Mouse (Mus musculus) forebrain, embryonic 12.5 days (tissue): ENCODE data around the gene Ccdc63. TPM values are rescaled to one million over a fixed set of nuclear protein-coding genes. Genes with fewer than 3 reads are reported as not detected.
"Not testable (repeated sequence)": the region's sequence is repeated elsewhere in the genome, so short reads cannot be mapped to it uniquely, and the experiment has no call there.

ENCODE experiments used
- ATAC-seq: fragments of 200-750 bp; cut with Nextera tagmentation; 2 replicates; pipeline ENCODE4 v1.8.0; 2017; ENCODE audit warnings: moderate TSS enrichment; ENCODE audit not compliant: low FRiP score
- H3K27ac ChIP-seq: fragments of 300-500 bp; sonication (generic); 2 replicates; pipeline ENCODE4 v1.5.1; 2016; ENCODE audit warnings: mild to moderate bottlenecking
- H3K27me3 ChIP-seq: fragments of 300-500 bp; sonication (generic); 2 replicates; pipeline ENCODE4 v1.6.1; 2016; ENCODE audit warnings: mild to moderate bottlenecking
- H3K36me3 ChIP-seq: fragments of 300-500 bp; sonication (generic); replicated peaks from 2 replicates; pipeline ENCODE4 v1.6.1; 2016; ENCODE audit warnings: mild to moderate bottlenecking
- H3K4me1 ChIP-seq: fragments of 300-500 bp; sonication (generic); 2 replicates; pipeline ENCODE4 v1.6.1; 2016
- H3K4me2 ChIP-seq: fragments of 300-500 bp; sonication (generic); 2 replicates; pipeline ENCODE4 v1.6.1; 2016; ENCODE audit warnings: mild to moderate bottlenecking, moderate library complexity
- H3K4me3 ChIP-seq: fragments of 300-500 bp; sonication (generic); replicated peaks from 2 replicates; pipeline ENCODE4 v1.5.1; 2016; ENCODE audit warnings: mild to moderate bottlenecking
- H3K9ac ChIP-seq: fragments of 300-500 bp; sonication (generic); 2 replicates; pipeline ENCODE4 v1.6.1; 2016; ENCODE audit warnings: mild to moderate bottlenecking
- H3K9me3 ChIP-seq: fragments of 300-500 bp; sonication (generic); 2 replicates; pipeline ENCODE4 v1.6.1; 2016
- WGBS: fragments of 180-500 bp; shearing (Covaris S2); methylation state at CpG from one replicate; pipeline ENCODE4 v1.1.7; 2016; 5-methylcytosine and 5-hydroxymethylcytosine counted together
- polyA plus RNA-seq: library from polyadenylated mRNA; unstranded; fragments of >200 nt; fragmentation: Nextera tagmentation; extraction: Ambion mirVana; gene quantifications from 2 replicates; pipeline ENCODE4 v1.2.1, GENCODE M21; 2016

The Ccdc63 gene
- polyA plus RNA-seq, 1 experiment from 2014 or later: not detected

DNA sequence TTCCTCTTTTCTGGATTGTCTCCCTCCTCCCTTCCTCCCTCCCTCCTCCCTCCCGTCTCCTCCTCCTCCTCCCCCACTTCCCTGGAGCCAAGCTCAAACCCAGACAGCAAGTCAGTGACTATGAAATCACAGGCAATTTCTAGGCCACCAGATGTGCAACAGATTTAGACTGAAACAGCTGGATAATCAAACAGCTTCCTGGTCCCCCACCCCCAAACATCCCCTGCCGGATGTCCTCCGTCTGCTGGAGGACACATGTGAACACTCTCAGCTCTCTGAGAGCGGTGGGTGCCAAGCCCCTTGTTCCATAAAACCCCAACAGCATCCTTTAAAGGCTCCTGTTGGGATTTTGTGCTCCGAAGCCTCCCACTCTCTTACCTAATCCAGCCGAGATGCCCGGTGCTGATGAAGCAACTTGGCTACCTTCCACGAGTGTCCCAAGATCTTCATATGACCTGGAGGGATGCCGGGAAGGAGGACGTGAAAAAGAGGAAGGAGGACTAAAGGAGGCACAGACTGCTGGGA is 5.5 kb upstream of the Ccdc63 start:
- no peak overlapping the region for H3K4me2 ChIP-seq
- no peak for ATAC-seq
- 0 out of 2 replicates have a peak, but pooled peaks cover under 1% of the 10 kb centered on the region for H3K27me3 ChIP-seq
- no peaks in the 10 kb centered on the region for H3K36me3 ChIP-seq
- H3K9ac ChIP-seq: no peak overlapping the region
- H3K9me3 ChIP-seq: no peaks in the 10 kb centered on the region
- no peak overlapping the region for H3K4me3 ChIP-seq
- H3K4me1 ChIP-seq: no peaks in the 10 kb centered on the region
- 65% methylated on average over 10 of the region's 10 CpGs for WGBS
- 0 out of 2 replicates have a peak overlapping the region, but pooled peaks have one; percentile 21 for H3K27ac ChIP-seq

- Histone ChIP-seq H3K9ac (no peak overlapping the region), H3K4me1 (no peaks in the 10 kb centered on the region), H3K27me3 (0 out of 2 replicates have a peak, but pooled peaks cover 3% of the 10 kb centered on the region), H3K27ac (no peak overlapping the region), H3K4me3 (no peak overlapping the region), H3K36me3 (no peaks in the 10 kb centered on the region), H3K9me3 (no peaks in the 10 kb centered on the region), H3K4me2 (no peak overlapping the region)
- 73% methylated on average over 15 of the region's 15 CpGs for WGBS
- ATAC-seq: no peak
Observed at GRCm38 (mm10) chr5:122145381-122146055, 4.9 kb upstream of the Ccdc63 start.

GRCm38 (mm10) chr5:122144825-122145224 is 4.2 kb upstream of the Ccdc63 start:
- no peak overlapping the region for H3K4me2 ChIP-seq
- H3K27me3 ChIP-seq: 0 out of 2 replicates have a peak, but pooled peaks cover 3% of the 10 kb centered on the region
- no peak overlapping the region for H3K27ac ChIP-seq
- no peaks in the 10 kb centered on the region for H3K9me3 ChIP-seq
- no peak for ATAC-seq
- H3K4me1 ChIP-seq: no peaks in the 10 kb centered on the region
- no peak overlapping the region for H3K4me3 ChIP-seq
- no peak overlapping the region for H3K9ac ChIP-seq
- H3K36me3 ChIP-seq: no peaks in the 10 kb centered on the region
- 86% methylated on average over 4 of the region's 4 CpGs for WGBS

DNA sequence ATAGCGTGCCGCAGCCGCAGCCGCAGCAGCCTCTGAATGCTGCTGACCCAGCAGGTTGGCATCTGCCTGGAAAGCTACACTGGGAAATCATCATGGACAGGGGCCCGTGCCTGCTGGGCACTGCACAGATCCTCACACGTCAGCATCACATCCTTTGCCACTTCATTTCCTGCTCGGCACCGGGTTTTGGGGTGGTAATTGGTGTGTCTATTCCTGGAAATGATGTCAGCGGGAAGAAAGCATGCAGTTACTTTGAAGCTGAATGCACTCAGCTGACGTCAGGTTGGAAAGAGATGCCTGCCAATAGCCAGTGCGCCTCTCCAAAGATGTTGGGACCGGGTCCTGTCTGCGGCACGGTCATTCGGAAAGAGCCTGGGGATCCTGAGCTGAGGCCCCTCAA is 2.9 kb upstream of the Ccdc63 start:
- no peak overlapping the region for H3K27ac ChIP-seq
- no peaks in the 10 kb centered on the region for H3K9me3 ChIP-seq
- ATAC-seq: no peak
- no peaks in the 10 kb centered on the region for H3K36me3 ChIP-seq
- no peak overlapping the region for H3K4me3 ChIP-seq
- H3K9ac ChIP-seq: no peak overlapping the region
- 0 out of 2 replicates have a peak, but pooled peaks cover 3% of the 10 kb centered on the region for H3K27me3 ChIP-seq
- no peak overlapping the region for H3K4me2 ChIP-seq
- 91% methylated on average over 15 of the region's 15 CpGs for WGBS
- no peaks in the 10 kb centered on the region; the same call in 1 of the 2 replicates for H3K4me1 ChIP-seq

DNA sequence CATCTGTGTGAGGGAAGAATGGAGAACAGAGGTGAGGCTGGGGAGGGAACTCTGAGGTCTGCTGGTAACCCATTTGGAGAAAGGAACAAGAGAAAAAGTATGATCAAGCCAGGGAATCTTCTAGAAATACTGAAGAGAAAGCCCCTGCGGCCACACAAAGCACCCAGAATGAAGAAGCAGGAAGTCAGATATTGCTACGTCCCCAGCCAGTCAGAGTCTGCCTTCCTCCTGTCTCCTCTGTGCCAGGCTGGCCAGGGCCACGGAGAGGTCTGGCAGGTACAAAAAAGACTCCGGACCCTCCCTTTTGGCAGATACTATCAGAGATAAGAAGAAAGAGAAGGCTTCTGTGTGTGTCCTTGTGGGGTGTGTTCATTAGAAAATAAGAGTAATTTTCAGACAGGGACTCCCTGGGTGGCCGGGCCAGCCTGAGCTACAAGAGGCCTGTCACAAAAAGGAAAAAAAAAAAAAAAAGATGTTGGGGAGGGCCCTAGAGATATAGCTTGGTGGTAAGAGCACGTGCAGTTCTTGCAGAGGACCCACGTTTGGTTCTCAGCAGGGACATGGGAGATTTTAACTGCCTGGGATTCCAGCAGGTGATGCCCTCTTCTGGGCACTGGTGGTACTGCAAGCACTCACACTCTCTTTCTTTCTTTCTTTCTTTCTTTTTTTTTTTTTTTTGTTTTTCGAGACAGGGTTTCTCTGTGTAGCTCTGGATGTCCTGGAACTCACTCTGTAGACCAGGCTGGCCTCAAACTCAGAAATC is 1.8 kb upstream of the Ccdc63 start:
- no peak overlapping the region for H3K9ac ChIP-seq
- no peak overlapping the region for H3K4me2 ChIP-seq
- WGBS: 53% methylated on average over 8 of the region's 8 CpGs
- no peaks in the 10 kb centered on the region for H3K9me3 ChIP-seq
- H3K27me3 ChIP-seq: 0 out of 2 replicates have a peak, but pooled peaks cover 3% of the 10 kb centered on the region
- no peak for ATAC-seq
- H3K4me1 ChIP-seq: no peaks in the 10 kb centered on the region; the same call in 1 of the 2 replicates
- no peaks in the 10 kb centered on the region for H3K36me3 ChIP-seq
- no peak overlapping the region for H3K4me3 ChIP-seq
- no peak overlapping the region for H3K27ac ChIP-seq

- not testable (repeated sequence) for H3K9ac ChIP-seq, ATAC-seq, H3K27me3 ChIP-seq, H3K4me1 ChIP-seq, H3K36me3 ChIP-seq, H3K9me3 ChIP-seq, H3K4me2 ChIP-seq, H3K4me3 ChIP-seq, H3K27ac ChIP-seq
- WGBS: 62% methylated on average over 2 of the region's 2 CpGs
Observed at GRCm38 (mm10) chr5:122139771-122140170, 852 bp downstream of the Ccdc63 start.

DNA sequence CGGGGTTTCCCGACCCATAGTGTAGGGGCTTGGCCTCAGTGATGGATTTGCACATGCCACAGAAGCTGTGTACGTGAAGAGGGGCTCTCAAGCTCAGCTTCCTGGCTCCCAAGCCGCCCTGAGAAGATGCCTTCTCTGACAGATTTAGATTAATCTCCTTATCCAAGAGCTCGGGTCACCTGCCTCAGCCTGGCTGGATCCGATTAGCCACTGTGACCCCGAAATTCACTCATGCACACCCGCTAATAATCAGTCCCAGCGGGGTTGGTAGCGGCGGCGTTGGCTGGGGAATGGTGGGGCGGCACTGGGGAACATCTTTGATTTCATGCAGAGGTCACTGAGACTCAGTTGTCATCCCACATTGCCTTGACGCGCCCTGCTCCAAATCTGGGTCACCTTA is 1.8 kb downstream of the Ccdc63 start:
- H3K9ac ChIP-seq: no peak overlapping the region
- no peaks in the 10 kb centered on the region for H3K36me3 ChIP-seq
- no peak overlapping the region for H3K27ac ChIP-seq
- H3K4me3 ChIP-seq: no peak overlapping the region
- WGBS: 82% methylated on average over 15 of the region's 15 CpGs
- 0 out of 2 replicates have a peak, but pooled peaks cover 3% of the 10 kb centered on the region for H3K27me3 ChIP-seq
- no peaks in the 10 kb centered on the region for H3K9me3 ChIP-seq
- no peaks in the 10 kb centered on the region; the same call in 1 of the 2 replicates for H3K4me1 ChIP-seq
- H3K4me2 ChIP-seq: no peak overlapping the region
- ATAC-seq: no peak

DNA sequence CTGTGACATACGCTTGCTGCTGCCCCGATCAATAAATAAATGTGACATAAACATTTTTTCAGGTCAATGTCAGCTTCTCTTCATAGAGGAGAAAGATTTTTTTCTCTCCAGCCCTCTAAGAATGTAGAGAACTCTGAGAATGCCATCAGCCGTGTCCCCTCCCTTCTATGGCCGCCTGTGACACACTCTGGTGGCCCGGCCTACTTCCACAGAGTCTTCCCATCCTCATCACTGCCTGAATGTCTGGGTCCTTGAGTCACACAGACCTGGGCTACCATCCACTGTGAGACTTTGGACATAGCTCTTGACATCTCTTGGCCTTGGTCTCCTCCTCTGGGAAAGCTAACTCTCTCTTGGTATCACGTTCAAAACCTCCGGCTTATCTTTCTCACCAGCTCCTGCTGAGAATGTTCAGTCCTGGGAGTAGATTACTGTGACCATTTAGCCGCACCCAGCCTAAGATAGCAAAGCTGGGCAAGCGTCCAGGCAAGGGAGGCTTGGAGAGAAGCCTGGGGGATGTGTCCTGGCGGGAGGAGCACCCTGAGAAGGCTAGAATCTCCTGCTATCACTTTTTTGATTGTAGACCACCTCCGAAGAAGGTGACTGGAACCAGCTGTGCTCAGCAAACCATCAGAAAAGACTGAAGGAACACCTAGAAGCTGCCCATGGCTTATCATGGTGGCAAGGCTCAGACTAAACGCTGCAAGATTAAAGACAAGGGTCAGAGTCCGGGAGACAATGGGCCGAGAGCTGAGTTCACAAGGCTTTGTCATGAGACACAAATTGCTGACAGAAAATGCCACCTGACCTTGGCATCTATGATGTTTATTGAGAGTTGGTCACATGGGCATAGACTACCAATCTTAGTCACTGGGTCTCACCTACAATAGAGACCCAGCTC is 3.9 kb downstream of the Ccdc63 start:
- no peak for ATAC-seq
- Histone ChIP-seq H3K36me3 (no peaks in the 10 kb centered on the region), H3K9ac (no peak overlapping the region), H3K4me3 (no peak overlapping the region), H3K4me1 (peaks cover 9% of the 10 kb centered on the region), H3K27ac (no peak overlapping the region), H3K9me3 (no peaks in the 10 kb centered on the region), H3K4me2 (no peak overlapping the region), H3K27me3 (peaks cover 22% of the 10 kb centered on the region)
- WGBS: 88% methylated on average over 14 of the region's 14 CpGs

DNA sequence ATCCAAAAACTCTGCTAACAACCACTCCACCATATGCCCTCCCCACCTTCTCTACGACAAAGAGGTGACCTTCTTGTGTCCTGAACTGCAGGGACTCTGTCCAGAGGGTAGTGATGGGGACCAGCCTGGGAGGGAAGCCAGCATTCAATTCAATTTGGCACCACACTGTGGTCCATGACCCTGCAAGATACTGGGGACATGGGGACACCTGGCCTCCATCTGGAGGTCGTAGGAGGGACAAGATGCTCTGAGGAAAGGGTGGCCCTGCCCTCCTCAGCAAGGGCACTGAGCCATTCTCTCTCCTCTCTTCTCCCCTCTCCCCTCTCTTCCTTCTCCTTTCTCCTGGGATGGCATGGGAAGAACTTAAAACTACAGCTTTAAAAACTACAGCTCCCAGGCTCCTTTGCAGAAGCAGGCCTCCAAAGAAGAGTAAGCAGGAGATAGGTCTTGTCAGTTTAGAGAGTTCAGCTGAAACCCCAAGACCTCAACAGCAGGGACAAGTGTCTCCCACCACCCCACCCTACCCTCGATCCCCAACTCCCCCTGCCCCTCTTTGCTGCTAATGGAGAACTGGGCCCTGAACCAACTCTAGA is 5.2 kb downstream of the Ccdc63 start:
- no peaks in the 10 kb centered on the region for H3K9me3 ChIP-seq
- no peak overlapping the region for H3K4me3 ChIP-seq
- H3K4me2 ChIP-seq: no peak overlapping the region
- 74% methylated on average over 3 of the region's 3 CpGs for WGBS
- no peak overlapping the region for H3K27ac ChIP-seq
- H3K36me3 ChIP-seq: no peaks in the 10 kb centered on the region
- H3K9ac ChIP-seq: no peak overlapping the region
- H3K27me3 ChIP-seq: peaks cover 26% of the 10 kb centered on the region
- H3K4me1 ChIP-seq: peaks cover 15% of the 10 kb centered on the region
- ATAC-seq: no peak

DNA sequence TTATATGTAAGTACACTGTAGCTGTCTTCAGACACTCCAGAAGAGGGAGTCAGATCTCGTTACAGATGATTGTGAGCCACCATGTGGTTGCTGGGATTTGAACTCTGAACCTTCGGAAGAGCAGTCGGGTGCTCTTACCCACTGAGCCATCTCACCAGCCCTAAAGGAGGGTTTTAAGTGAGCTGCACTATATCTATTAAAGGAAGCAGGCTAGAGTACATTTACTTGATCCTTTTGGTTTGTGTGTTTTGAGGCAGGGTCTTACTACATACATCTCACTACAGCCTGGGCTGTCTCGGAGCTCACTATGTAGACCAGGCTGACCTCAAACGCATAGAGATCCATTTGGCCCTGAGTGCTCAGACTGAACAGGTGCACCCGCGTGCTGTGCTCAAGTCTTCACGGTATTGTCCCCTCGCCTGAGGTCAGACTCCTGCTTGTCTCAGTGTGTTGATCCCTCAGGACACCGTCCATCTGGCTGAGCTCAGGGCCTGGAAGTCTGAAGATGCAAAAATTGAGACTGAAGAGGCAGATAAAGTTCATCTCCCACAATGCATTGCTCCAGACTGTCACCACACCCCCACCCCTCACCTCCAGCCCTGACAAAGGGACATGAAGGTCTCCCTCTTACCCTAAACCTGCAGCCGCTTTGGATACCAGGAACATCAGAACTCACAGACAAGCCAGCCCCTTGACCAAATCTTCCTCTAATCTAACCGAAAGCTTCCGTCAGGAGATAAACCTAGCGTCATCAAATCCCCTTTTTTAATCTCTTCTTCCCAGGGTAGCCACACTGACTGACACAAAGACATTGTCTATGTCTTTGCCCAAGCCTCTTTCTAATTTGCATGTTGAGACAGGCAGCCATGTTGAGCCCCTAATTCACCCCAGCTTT is 6.0 kb downstream of the Ccdc63 start:
- Histone ChIP-seq H3K9ac (no peak overlapping the region), H3K27ac (no peak overlapping the region), H3K4me1 (peaks cover 15% of the 10 kb centered on the region), H3K4me2 (no peak overlapping the region), H3K27me3 (peaks cover 33% of the 10 kb centered on the region), H3K9me3 (no peaks in the 10 kb centered on the region), H3K4me3 (no peak overlapping the region), H3K36me3 (no peaks in the 10 kb centered on the region)
- ATAC-seq: no peak
- 88% methylated on average over 14 of the region's 14 CpGs for WGBS

- no peak overlapping the region for H3K4me3 ChIP-seq
- H3K4me2 ChIP-seq: no peak overlapping the region
- H3K27me3 ChIP-seq: peaks cover 33% of the 10 kb centered on the region
- H3K4me1 ChIP-seq: peaks cover 18% of the 10 kb centered on the region
- no peak overlapping the region for H3K27ac ChIP-seq
- no peak for ATAC-seq
- no peaks in the 10 kb centered on the region for H3K36me3 ChIP-seq
- WGBS: 95% methylated on average over 9 of the region's 9 CpGs
- H3K9ac ChIP-seq: no peak overlapping the region
- no peaks in the 10 kb centered on the region for H3K9me3 ChIP-seq
Observed at GRCm38 (mm10) chr5:122133050-122133389, 7.6 kb downstream of the Ccdc63 start.
